Mouse (Mus musculus) small intestine, adult 2 months (tissue): Measurements from ENCODE around the gene Fam83d.
A peak's percentile ranks its signal among the peaks of the same experiment; 100 is the strongest.

Experiments
- CTCF ChIP-seq: fragments of 200-500 bp; IDR thresholded peaks from 2 replicates; pipeline ENCODE4 v1.5.1; 2012; ENCODE audit warnings: low read depth, mild to moderate bottlenecking, control low read depth, inconsistent platforms, low read length, moderate library complexity, mixed read lengths; ENCODE audit not compliant: insufficient replicate concordance, insufficient read length; ENCODE audit errors: extremely low read depth
- POLR2A ChIP-seq: fragments of 200-500 bp; IDR thresholded peaks from 2 replicates; pipeline ENCODE4 v1.6.1; 2012; ENCODE audit warnings: low read depth, mild to moderate bottlenecking, control low read depth, inconsistent platforms, low read length, moderate library complexity

GRCm38 (mm10) chr2:158794494-158795004 is 26.7 kb downstream of the Fam83d start, which contains the start of gene Dhx35:
- TF ChIP-seq POLR2A (peak; percentile 63; the same call in 1 of the 2 replicates), CTCF (no peak)
